Mouse (Mus musculus) ZHBTc4 (cell line): ENCODE data around the gene Sesn2.

Experiments
- DNase-seq: peaks from one replicate; pipeline ENCODE4 v3.0.0-alpha.2; 2011; ENCODE audit warnings: low read depth, low spot score

The Sesn2 gene

GRCm38 (mm10) chr4:132514555-132515135 is 4.3 kb upstream of the Sesn2 start:
- peak; percentile 87 for DNase-seq

GRCm38 (mm10) chr4:132513395-132514273 is 3.3 kb upstream of the Sesn2 start:
- DNase-seq, result peak; percentile 81

- no peak for DNase-seq
Measured at GRCm38 (mm10) chr4:132512080-132512479, 1.8 kb upstream of the Sesn2 start.

- DNase-seq, result peak; percentile 97
Measured at GRCm38 (mm10) chr4:132509621-132510296, 542 bp downstream of the Sesn2 start.

GRCm38 (mm10) chr4:132507210-132507609 is 3.1 kb downstream of the Sesn2 start:
- no peak for DNase-seq

GRCm38 (mm10) chr4:132506250-132506649 is 4.1 kb downstream of the Sesn2 start:
- peak; percentile 47 for DNase-seq

- DNase-seq, result peak; percentile 71
Measured at GRCm38 (mm10) chr4:132505800-132506199, 4.5 kb downstream of the Sesn2 start.

- no peak for DNase-seq
Measured at GRCm38 (mm10) chr4:132505034-132505738, 5.1 kb downstream of the Sesn2 start.

GRCm38 (mm10) chr4:132503344-132503743 is 7.0 kb downstream of the Sesn2 start:
- DNase-seq, result peak; percentile 28

GRCm38 (mm10) chr4:132501639-132502038 is 8.7 kb downstream of the Sesn2 start:
- no peak for DNase-seq

GRCm38 (mm10) chr4:132494271-132494918 is 15.9 kb downstream of the Sesn2 start:
- DNase-seq, result no peak

GRCm38 (mm10) chr4:132492178-132493060 is 17.9 kb downstream of the Sesn2 start:
- no peak for DNase-seq

- no peak for DNase-seq
Measured at GRCm38 (mm10) chr4:132491748-132492147, 18.6 kb downstream of the Sesn2 start.

GRCm38 (mm10) chr4:132491057-132491456 is 19.2 kb downstream of the Sesn2 start:
- DNase-seq, result no peak

- no peak for DNase-seq
Measured at GRCm38 (mm10) chr4:132490273-132491010, 19.9 kb downstream of the Sesn2 start.

- DNase-seq, result no peak
Measured at GRCm38 (mm10) chr4:132488976-132489375, 21.3 kb downstream of the Sesn2 start.

- DNase-seq, result no peak
Measured at GRCm38 (mm10) chr4:132488521-132488920, 21.8 kb downstream of the Sesn2 start.

- no peak for DNase-seq
Measured at GRCm38 (mm10) chr4:132484820-132485219, 25.5 kb downstream of the Sesn2 start.

GRCm38 (mm10) chr4:132484231-132484630 is 26.1 kb downstream of the Sesn2 start:
- no peak for DNase-seq
